Mouse (Mus musculus): Measurements from ENCODE around the gene Ipcef1. TPM values are rescaled to one million over a fixed set of nuclear protein-coding genes. Genes with fewer than 3 reads are reported as not detected.
"Not testable (repeated sequence)": the region's sequence is repeated elsewhere in the genome, so short reads cannot be mapped to it uniquely, and the experiment has no call there.

Gene Ipcef1
- total RNA-seq, 2 experiments from 2014 or later = 7.1 to 21.9 TPM

- ATAC-seq (replicated peaks; ENCODE audit: low FRiP score, poor library complexity, severe bottlenecking) = no peak
Measured at GRCm38 (mm10) chr10:6901819-6902393, 150.4 kb downstream of the Ipcef1 start.

GRCm38 (mm10) chr10:6900126-6900525, 152.2 kb downstream of the Ipcef1 start:
- no peak for ATAC-seq (replicated peaks; ENCODE audit: low FRiP score, poor library complexity, severe bottlenecking)

GRCm38 (mm10) chr10:6896659-6897303, 155.5 kb downstream of the Ipcef1 start:
- no peak for ATAC-seq (replicated peaks; ENCODE audit: low FRiP score, poor library complexity, severe bottlenecking)

GRCm38 (mm10) chr10:6895796-6896195, 156.5 kb downstream of the Ipcef1 start:
- no peak for ATAC-seq (replicated peaks; ENCODE audit: low FRiP score, poor library complexity, severe bottlenecking)

- ATAC-seq (replicated peaks; ENCODE audit: low FRiP score, poor library complexity, severe bottlenecking) = no peak
Measured at GRCm38 (mm10) chr10:6890348-6891009, 161.8 kb downstream of the Ipcef1 start.

GRCm38 (mm10) chr10:6889640-6890245, 162.5 kb downstream of the Ipcef1 start:
- no peak for ATAC-seq (replicated peaks; ENCODE audit: low FRiP score, poor library complexity, severe bottlenecking)

GRCm38 (mm10) chr10:6885460-6885859, 166.8 kb downstream of the Ipcef1 start:
- no peak for ATAC-seq (replicated peaks; ENCODE audit: low FRiP score, poor library complexity, severe bottlenecking)

GRCm38 (mm10) chr10:6882041-6882440, 170.2 kb downstream of the Ipcef1 start:
- ATAC-seq (replicated peaks; ENCODE audit: low FRiP score, poor library complexity, severe bottlenecking) = not testable (repeated sequence)

- no peak for ATAC-seq (replicated peaks; ENCODE audit: low FRiP score, poor library complexity, severe bottlenecking)
Measured at GRCm38 (mm10) chr10:6878276-6878881, 173.9 kb downstream of the Ipcef1 start.

- ATAC-seq (replicated peaks; ENCODE audit: low FRiP score, poor library complexity, severe bottlenecking) = no peak
Measured at GRCm38 (mm10) chr10:6873917-6874316, 178.4 kb downstream of the Ipcef1 start.

- ATAC-seq (replicated peaks; ENCODE audit: low FRiP score, poor library complexity, severe bottlenecking) = no peak
Measured at GRCm38 (mm10) chr10:6871418-6872072, 180.7 kb downstream of the Ipcef1 start.

- ATAC-seq (replicated peaks; ENCODE audit: low FRiP score, poor library complexity, severe bottlenecking) = no peak
Measured at GRCm38 (mm10) chr10:6855812-6856211, 196.5 kb downstream of the Ipcef1 start.

GRCm38 (mm10) chr10:6848834-6849233, 203.4 kb downstream of the Ipcef1 start:
- no peak for ATAC-seq (replicated peaks; ENCODE audit: low FRiP score, poor library complexity, severe bottlenecking)

- ATAC-seq (replicated peaks; ENCODE audit: low FRiP score, poor library complexity, severe bottlenecking) = no peak
Measured at GRCm38 (mm10) chr10:6848162-6848754, 204.0 kb downstream of the Ipcef1 start.

- no peak for ATAC-seq (replicated peaks; ENCODE audit: low FRiP score, poor library complexity, severe bottlenecking)
Measured at GRCm38 (mm10) chr10:6846283-6846682, 206.0 kb downstream of the Ipcef1 start.

GRCm38 (mm10) chr10:6842225-6842624, 210.1 kb downstream of the Ipcef1 start:
- no peak for ATAC-seq (replicated peaks; ENCODE audit: low FRiP score, poor library complexity, severe bottlenecking)
